Comparison of ENCODE assay signal across 27 mouse cellular contexts in the genomic region with DNA sequence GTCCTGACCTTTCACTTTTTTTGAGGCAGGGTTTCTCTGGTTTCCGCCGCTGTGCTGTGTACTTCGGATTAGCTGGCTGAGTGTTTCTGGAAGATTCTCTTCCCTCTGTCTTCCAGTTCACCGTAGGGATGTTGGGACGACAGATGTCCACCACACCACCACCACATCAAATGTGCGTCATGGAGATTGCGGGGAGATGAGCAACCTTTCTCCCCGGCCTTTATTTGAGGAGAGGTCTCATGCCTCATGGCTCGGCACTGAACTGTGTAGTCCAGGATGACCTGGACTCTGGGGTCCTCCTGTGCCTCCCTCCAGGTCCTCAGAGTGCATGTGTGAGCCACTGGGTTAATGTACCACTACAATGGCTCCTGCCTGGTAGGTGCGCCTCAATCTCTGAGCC.
DNase-seq lines count a peak whose midpoint lies in the region; ATAC-seq lines count a peak whose summit lies in the region.
"Had no signal": no experiment of that assay in that cellular context is flagged by ENCODE, and none has a peak within 500 bp of the region (broad histone marks: within the 10 kb centered on the region; RNA-seq: fewer than 3 reads in every experiment).

No protein-coding gene starts in this region.

- ATAC-seq in midbrain, embryonic 11.5 days (ENCODE audit: low FRiP score), result no peak
- ATAC-seq in midbrain, embryonic 16.5 days, result no peak
- ATAC-seq in liver, embryonic 15.5 days (ENCODE audit: insufficient read depth), result 0 out of 2 replicates have a peak, but pooled peaks have one; percentile 15
- ATAC-seq: forebrain, postnatal 0 days; hindbrain, embryonic 16.5 days; intestine, embryonic 15.5 days; lung, postnatal 0 days had no signal

- peaks cover 17% of the 10 kb centered on the region for H3K4me1 ChIP-seq in heart, embryonic 10.5 days
- no peaks in the 10 kb centered on the region for H3K4me1 ChIP-seq in midbrain, embryonic 11.5 days (ENCODE audit: control insufficient read depth, insufficient read depth, low read length)
- H3K4me1 ChIP-seq in midbrain, embryonic 16.5 days (ENCODE audit: control insufficient read depth, insufficient read depth, low read length), result no peaks in the 10 kb centered on the region
- peaks cover 11% of the 10 kb centered on the region for H3K4me1 ChIP-seq in liver, embryonic 15.5 days (replicated peaks)
- H3K4me1 ChIP-seq: forebrain, embryonic 10.5 days; hindbrain, embryonic 10.5 days; intestine, embryonic 15.5 days; limb, embryonic 15.5 days; neural tube, embryonic 13.5 days had no signal

- H3K27ac ChIP-seq in heart, embryonic 10.5 days, result no peak overlapping the region
- H3K27ac ChIP-seq in midbrain, embryonic 11.5 days (ENCODE audit: low read depth, low read length), result no peak overlapping the region
- H3K27ac ChIP-seq in midbrain, embryonic 16.5 days (ENCODE audit: low read length), result no peak overlapping the region
- H3K27ac ChIP-seq in liver, embryonic 15.5 days (replicated peaks), result no peak overlapping the region
- H3K27ac ChIP-seq: forebrain, embryonic 10.5 days; hindbrain, embryonic 10.5 days; intestine, embryonic 15.5 days; layer of hippocampus, adult 2 months; limb, embryonic 15.5 days; neural tube, embryonic 13.5 days had no signal

- no peak overlapping the region for H3K9ac ChIP-seq in midbrain, embryonic 11.5 days (ENCODE audit: low read length)
- no peak overlapping the region for H3K9ac ChIP-seq in midbrain, embryonic 16.5 days (ENCODE audit: low read depth, low read length)
- H3K9ac ChIP-seq in liver, embryonic 15.5 days, result no peak overlapping the region
- H3K9ac ChIP-seq: forebrain, postnatal 0 days; intestine, embryonic 15.5 days; limb, embryonic 15.5 days; neural tube, embryonic 13.5 days had no signal

- no peaks in the 10 kb centered on the region for H3K27me3 ChIP-seq in heart, embryonic 10.5 days (ENCODE audit: insufficient read depth, poor library complexity, severe bottlenecking)
- H3K27me3 ChIP-seq in midbrain, embryonic 11.5 days (ENCODE audit: control insufficient read depth, insufficient read depth, low read length), result no peaks in the 10 kb centered on the region
- H3K27me3 ChIP-seq in midbrain, embryonic 16.5 days (ENCODE audit: control insufficient read depth, insufficient read depth, low read depth, low read length), result no peaks in the 10 kb centered on the region
- no peaks in the 10 kb centered on the region for H3K27me3 ChIP-seq in liver, embryonic 15.5 days
- H3K27me3 ChIP-seq: intestine, embryonic 15.5 days; limb, embryonic 15.5 days; neural tube, embryonic 13.5 days had no signal

- H3K9me3 ChIP-seq in heart, embryonic 10.5 days, result no peaks in the 10 kb centered on the region
- no peaks in the 10 kb centered on the region for H3K9me3 ChIP-seq in midbrain, embryonic 11.5 days (ENCODE audit: control insufficient read depth, low read length)
- H3K9me3 ChIP-seq in midbrain, embryonic 16.5 days (replicated peaks; ENCODE audit: control insufficient read depth, low read length, poor library complexity, severe bottlenecking), result no peaks in the 10 kb centered on the region
- no peaks in the 10 kb centered on the region for H3K9me3 ChIP-seq in liver, embryonic 15.5 days (replicated peaks)
- H3K9me3 ChIP-seq: forebrain, embryonic 10.5 days; hindbrain, embryonic 10.5 days; intestine, embryonic 15.5 days; limb, embryonic 15.5 days; neural tube, embryonic 13.5 days had no signal

- peak; percentile 75 for DNase-seq in heart, adult 11 months
- no peak for DNase-seq in heart, embryonic 10.5 days (ENCODE audit: low spot score)
- DNase-seq in midbrain, embryonic 11.5 days (ENCODE audit: low spot score, missing footprints), result peak; percentile 65
- DNase-seq in gastrocnemius, adult 8-10 months (ENCODE audit: low spot score in 2 of 2), result no peak
- no peak for DNase-seq in neural tube, embryonic 10.5 days (ENCODE audit: extremely low spot score, low spot score)
- DNase-seq: adrenal gland, adult 2 months; cerebellum, adult 18-20 months; cerebellum, postnatal 14 days; forebrain, postnatal 0 days; gastrocnemius, postnatal 25 days; heart, postnatal 10 days; kidney, postnatal 25 days; left cerebral cortex, postnatal 4 days; midbrain, embryonic 14.5 days; retina, postnatal 1 day; right cerebral cortex, postnatal 25 days; thymus, adult 18-20 months had no signal

- no peaks in the 10 kb centered on the region for H3K36me3 ChIP-seq in heart, embryonic 10.5 days
- no peaks in the 10 kb centered on the region for H3K36me3 ChIP-seq in midbrain, embryonic 11.5 days (ENCODE audit: control insufficient read depth, insufficient read depth, low read length)
- H3K36me3 ChIP-seq in midbrain, embryonic 16.5 days (ENCODE audit: control insufficient read depth, insufficient read depth, low read length), result no peaks in the 10 kb centered on the region
- no peaks in the 10 kb centered on the region for H3K36me3 ChIP-seq in liver, embryonic 15.5 days (replicated peaks)
- H3K36me3 ChIP-seq: forebrain, embryonic 10.5 days; hindbrain, embryonic 10.5 days; intestine, embryonic 15.5 days; limb, embryonic 15.5 days; neural tube, embryonic 13.5 days had no signal

- H3K4me3 ChIP-seq in heart, embryonic 10.5 days, result no peak overlapping the region
- no peak overlapping the region for H3K4me3 ChIP-seq in midbrain, embryonic 11.5 days (ENCODE audit: low read depth, low read length)
- H3K4me3 ChIP-seq in midbrain, embryonic 16.5 days (ENCODE audit: low read depth, low read length), result no peak overlapping the region
- peak overlapping the region; percentile 39 for H3K4me3 ChIP-seq in liver, embryonic 15.5 days (replicated peaks)
- H3K4me3 ChIP-seq: forebrain, embryonic 10.5 days; hindbrain, embryonic 10.5 days; intestine, embryonic 15.5 days; layer of hippocampus, adult 2 months; limb, embryonic 15.5 days; neural tube, embryonic 13.5 days had no signal

- WGBS in heart, embryonic 10.5 days, result 92% methylated on average over 10 of the region's 10 CpGs
- 95% methylated on average over 10 of the region's 10 CpGs for WGBS in midbrain, embryonic 11.5 days
- 95% methylated on average over 10 of the region's 10 CpGs for WGBS in midbrain, embryonic 16.5 days
- WGBS in liver, embryonic 15.5 days (ENCODE audit: insufficient replicate concordance), result 83% methylated on average over 10 of the region's 10 CpGs

- H3K4me2 ChIP-seq in midbrain, embryonic 11.5 days, result no peak overlapping the region
- no peak overlapping the region for H3K4me2 ChIP-seq in midbrain, embryonic 16.5 days (ENCODE audit: low read length)
- peak overlapping the region; percentile 68 for H3K4me2 ChIP-seq in liver, embryonic 15.5 days
- H3K4me2 ChIP-seq: intestine, embryonic 15.5 days; limb, embryonic 15.5 days; neural tube, embryonic 13.5 days had no signal

Comparison
In these comparisons a context has a peak if more than half of its experiments do, and no peak if none do; other contexts are left out.
1. DNase-seq: peak in heart, adult 11 months (single experiment) and midbrain, embryonic 11.5 days (single experiment); none in heart, embryonic 10.5 days (single experiment), gastrocnemius, adult 8-10 months (0 of 2) and neural tube, embryonic 10.5 days (single experiment).